Mouse (Mus musculus) limb, embryonic 15.5 days (tissue): ENCODE measurements around the gene Sval2. TPM values are rescaled to one million over a fixed set of nuclear protein-coding genes. Genes with fewer than 3 reads are reported as not detected.

ENCODE experiments used
- ATAC-seq: fragments of 200-750 bp; cut with Nextera tagmentation; 2 replicates; pipeline ENCODE4 v1.8.0; 2017; ENCODE audit warnings: low read depth, moderate TSS enrichment; ENCODE audit not compliant: insufficient number of reproducible peaks, low FRiP score, low TSS enrichment
- H3K27ac ChIP-seq: fragments of 300-500 bp; sonication (generic); 2 replicates; pipeline ENCODE4 v1.5.1; 2015; ENCODE audit warnings: moderate library complexity, mild to moderate bottlenecking, inconsistent platforms
- H3K27me3 ChIP-seq: fragments of 300-500 bp; sonication (generic); 2 replicates; pipeline ENCODE4 v1.6.1; 2015; ENCODE audit warnings: inconsistent platforms
- H3K36me3 ChIP-seq: fragments of 300-500 bp; sonication (generic); 2 replicates; pipeline ENCODE4 v1.6.1; 2015; ENCODE audit warnings: inconsistent platforms
- H3K4me1 ChIP-seq: fragments of 300-500 bp; sonication (generic); 2 replicates; pipeline ENCODE4 v1.6.1; 2015; ENCODE audit warnings: inconsistent platforms
- H3K4me2 ChIP-seq: fragments of 300-500 bp; sonication (generic); 2 replicates; pipeline ENCODE4 v1.6.1; 2015; ENCODE audit warnings: mild to moderate bottlenecking, inconsistent platforms
- H3K4me3 ChIP-seq: fragments of 300-500 bp; sonication (generic); 2 replicates; pipeline ENCODE4 v1.5.1; 2015; ENCODE audit warnings: mild to moderate bottlenecking, inconsistent platforms
- H3K9ac ChIP-seq: fragments of 300-500 bp; sonication (generic); 2 replicates; pipeline ENCODE4 v1.6.1; 2015; ENCODE audit warnings: inconsistent platforms
- H3K9me3 ChIP-seq: fragments of 300-500 bp; sonication (generic); 2 replicates; pipeline ENCODE4 v1.6.1; 2016; ENCODE audit warnings: inconsistent platforms
- WGBS: fragments of 180-500 bp; shearing (Covaris S2); methylation state at CpG from one replicate; pipeline ENCODE4 v1.1.7; 2015; 5-methylcytosine and 5-hydroxymethylcytosine counted together
- polyA plus RNA-seq: library from polyadenylated mRNA; unstranded; fragments of >200 nt; fragmentation: Nextera tagmentation; extraction: Ambion mirVana; gene quantifications from 2 replicates; pipeline ENCODE4 v1.2.1, GENCODE M21; 2015

Sval2 gene
- polyA plus RNA-seq, result not detected in 2 replicates

- no peak within 1 kb of the TSS for H3K27ac ChIP-seq
- no peaks in the 10 kb centered on the region for H3K9me3 ChIP-seq
- H3K27me3 ChIP-seq, result no peaks in the 10 kb centered on the region
- H3K4me3 ChIP-seq, result no peak within 1 kb of the TSS
- no peak within 1 kb of the TSS for H3K4me2 ChIP-seq
- ATAC-seq, result no peak
- H3K4me1 ChIP-seq, result no peaks in the 10 kb centered on the region
- no peak within 1 kb of the TSS for H3K9ac ChIP-seq
- WGBS, result 83% methylated on average over 3 of the region's 3 CpGs
- H3K36me3 ChIP-seq, result no peaks in the 10 kb centered on the region
Measured at GRCm38 (mm10) chr6:41852689-41853088, at the start of gene Sval2. TSS of gene Sval2 (plus strand) at chr6:41852989.

GRCm38 (mm10) chr6:41824086-41824485, 28.7 kb upstream of the Sval2 start:
- Histone ChIP-seq H3K27me3 (no peaks in the 10 kb centered on the region), H3K4me3 (no peak overlapping the region), H3K4me1 (no peaks in the 10 kb centered on the region), H3K27ac (no peak overlapping the region), H3K36me3 (no peaks in the 10 kb centered on the region), H3K9me3 (no peaks in the 10 kb centered on the region), H3K9ac (no peak overlapping the region), H3K4me2 (no peak overlapping the region)
- no peak for ATAC-seq

DNA sequence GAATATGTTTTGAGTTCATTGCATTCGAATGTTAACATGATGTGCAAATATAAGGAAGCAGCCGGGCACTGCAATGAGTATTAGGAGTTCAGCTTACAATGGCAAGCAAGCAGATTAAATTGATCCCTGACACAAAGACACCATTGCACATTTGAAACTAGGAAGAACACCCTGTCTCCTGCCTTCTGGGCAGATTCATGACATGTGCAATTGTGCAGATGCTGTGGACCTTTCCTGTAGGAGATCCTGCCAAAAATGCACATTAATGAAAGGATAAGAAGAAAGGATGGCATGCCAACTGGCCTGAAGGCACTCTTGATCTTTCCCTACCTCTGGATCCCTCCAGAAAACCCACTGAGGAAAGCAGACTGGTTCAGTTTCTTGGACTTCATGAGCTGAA, 23.3 kb upstream of the Sval2 start:
- ATAC-seq, result no peak
- Histone ChIP-seq H3K36me3 (no peaks in the 10 kb centered on the region), H3K4me1 (no peaks in the 10 kb centered on the region), H3K4me2 (no peak overlapping the region), H3K27me3 (no peaks in the 10 kb centered on the region), H3K9ac (no peak overlapping the region), H3K9me3 (no peaks in the 10 kb centered on the region), H3K27ac (no peak overlapping the region), H3K4me3 (no peak overlapping the region)
- 89% methylated on average over 2 of the region's 2 CpGs for WGBS

DNA sequence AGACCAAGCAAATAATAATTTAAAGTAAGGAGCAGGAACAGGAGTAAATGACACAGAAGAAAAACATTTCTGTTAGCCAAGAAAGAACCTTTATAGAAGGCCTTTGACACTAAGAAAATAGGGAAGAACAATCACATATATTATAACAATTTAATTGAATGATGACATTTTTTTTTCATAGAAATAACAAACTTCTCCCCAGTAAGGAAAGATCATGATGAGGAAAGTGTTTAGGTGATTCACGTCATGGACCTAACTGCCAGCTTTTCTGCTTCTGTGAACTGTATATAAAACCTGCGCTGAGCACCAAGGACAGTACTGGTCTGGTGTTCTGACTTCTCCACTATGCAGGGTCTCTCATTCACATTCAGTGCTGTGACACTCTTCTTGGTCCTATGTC, 5.6 kb upstream of the Sval2 start, which contains the start of gene Pip:
TSS of gene Pip (plus strand) at position 301 of the 400 bp plus-strand sequence.
- WGBS, result 86% methylated on average over 2 of the region's 2 CpGs
- no peak within 1 kb of the TSS for H3K27ac ChIP-seq
- H3K9me3 ChIP-seq, result no peaks in the 10 kb centered on the region
- no peak for ATAC-seq
- H3K4me3 ChIP-seq, result no peak within 1 kb of the TSS
- no peak within 1 kb of the TSS for H3K4me2 ChIP-seq
- no peak within 1 kb of the TSS for H3K9ac ChIP-seq
- H3K36me3 ChIP-seq, result no peaks in the 10 kb centered on the region
- H3K4me1 ChIP-seq, result no peaks in the 10 kb centered on the region
- H3K27me3 ChIP-seq, result no peaks in the 10 kb centered on the region

DNA sequence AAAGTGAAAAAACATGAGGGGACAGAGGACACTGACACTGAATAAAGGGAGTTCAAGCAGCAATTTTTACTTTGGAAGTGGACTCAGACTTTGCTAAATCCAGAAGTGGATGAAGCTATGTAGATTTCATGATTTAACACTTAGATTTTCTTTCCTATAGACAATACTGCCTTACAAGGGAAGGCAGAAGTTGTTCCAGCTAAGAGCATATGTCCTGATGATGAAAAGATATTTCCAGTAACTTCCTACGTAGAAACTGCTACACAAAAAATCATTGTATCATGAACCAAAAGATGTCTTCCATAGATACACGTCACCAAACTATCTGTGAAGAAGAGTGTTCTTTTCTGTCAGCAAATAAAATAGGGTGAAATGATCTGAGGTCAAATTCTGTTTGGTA, 11.2 kb downstream of the Sval2 start:
- Histone ChIP-seq H3K4me2 (no peak overlapping the region), H3K4me3 (no peak overlapping the region), H3K9me3 (no peaks in the 10 kb centered on the region), H3K4me1 (no peaks in the 10 kb centered on the region), H3K9ac (no peak overlapping the region), H3K27me3 (no peaks in the 10 kb centered on the region), H3K36me3 (no peaks in the 10 kb centered on the region), H3K27ac (no peak overlapping the region)
- WGBS, result 71% methylated on average over 2 of the region's 2 CpGs
- no peak for ATAC-seq

GRCm38 (mm10) chr6:41911625-41912024, 58.8 kb downstream of the Sval2 start:
- H3K36me3 ChIP-seq, result no peaks in the 10 kb centered on the region
- H3K4me2 ChIP-seq, result no peak overlapping the region
- no peaks in the 10 kb centered on the region for H3K9me3 ChIP-seq
- ATAC-seq, result no peak
- no peak overlapping the region for H3K9ac ChIP-seq
- WGBS, result 80% methylated on average over 5 of the region's 5 CpGs
- H3K4me3 ChIP-seq, result no peak overlapping the region
- H3K27me3 ChIP-seq, result no peaks in the 10 kb centered on the region
- H3K4me1 ChIP-seq, result no peaks in the 10 kb centered on the region
- H3K27ac ChIP-seq, result no peak overlapping the region

Other genes with a start within 250 kb of the Sval2 start
- 22.6 and 22.8 TPM in 2 replicates for gene Ephb6, start 247.5 kb upstream of the Sval2 start, polyA plus RNA-seq
- gene Trpv6, start 216.6 kb upstream of the Sval2 start, polyA plus RNA-seq, result 0.83 and 1.0 TPM in 2 replicates
- gene Trpv5, start 172.2 kb upstream of the Sval2 start, polyA plus RNA-seq, result not detected in 2 replicates
- gene Llcfc1, start 168.6 kb upstream of the Sval2 start, polyA plus RNA-seq, result not detected in 2 replicates
- gene Kel, start 148.7 kb upstream of the Sval2 start, polyA plus RNA-seq, result 0.58 and 2.2 TPM in 2 replicates
- not detected in 2 replicates for gene Olfr459, start 77.8 kb upstream of the Sval2 start, polyA plus RNA-seq
- not detected in 2 replicates for gene Pip, start 5.5 kb upstream of the Sval2 start, polyA plus RNA-seq
- not detected in 2 replicates for gene Sval1, start 98.6 kb downstream of the Sval2 start, polyA plus RNA-seq
- not detected in 2 replicates for gene Sval3, start 115.2 kb downstream of the Sval2 start, polyA plus RNA-seq
- gene Sva, start 185.4 kb downstream of the Sval2 start, polyA plus RNA-seq, result not detected in 2 replicates